Mouse (Mus musculus) erythroblast, embryonic 14.5 days (primary cell): ENCODE results near the gene Agmo. TPM values are rescaled to one million over a fixed set of nuclear protein-coding genes. Genes with fewer than 3 reads are reported as not detected.

Experiments
- H3K27me3 ChIP-seq: 2 replicates; pipeline ENCODE4 v1.6.1; 2012; ENCODE audit warnings: inconsistent platforms; ENCODE audit not compliant: control insufficient read depth
- H3K36me3 ChIP-seq: 2 replicates; pipeline ENCODE4 v1.6.1; 2012; ENCODE audit warnings: mild to moderate bottlenecking, inconsistent platforms; ENCODE audit not compliant: control insufficient read depth
- H3K4me1 ChIP-seq: 2 replicates; pipeline ENCODE4 v1.6.1; 2012; ENCODE audit warnings: inconsistent platforms; ENCODE audit not compliant: control insufficient read depth
- H3K4me3 ChIP-seq: replicated peaks from 2 replicates; pipeline ENCODE3; 2012; ENCODE audit warnings: moderate library complexity, mild to moderate bottlenecking, inconsistent platforms
- H3K9me3 ChIP-seq: 2 replicates; pipeline ENCODE4 v1.6.1; 2012; ENCODE audit warnings: low read length, inconsistent platforms, mixed read lengths; ENCODE audit not compliant: control insufficient read depth
- GATA1 ChIP-seq: IDR thresholded peaks from 2 replicates; pipeline ENCODE4 v1.6.1; 2012; ENCODE audit warnings: low read length, inconsistent platforms, mixed read lengths
- TAL1 ChIP-seq: IDR thresholded peaks from 3 replicates; pipeline ENCODE4 v1.6.1; 2012; ENCODE audit warnings: low read length, inconsistent platforms, mixed read lengths
- polyA plus RNA-seq: library from polyadenylated mRNA; stranded (reverse); fragments of >175 nt; gene quantifications from 2 replicates; pipeline ENCODE4 v1.2.3, GENCODE M21; 2012

Agmo gene
- polyA plus RNA-seq, 1 experiment = not detected

- Histone ChIP-seq H3K9me3 (peaks cover 2% of the 10 kb centered on the region; the same call in 1 of the 2 replicates), H3K4me1 (no peaks in the 10 kb centered on the region), H3K36me3 (no peaks in the 10 kb centered on the region), H3K27me3 (no peaks in the 10 kb centered on the region), H3K4me3 (no peak overlapping the region)
- TF ChIP-seq GATA1 (no peak), TAL1 (no peak)
Measured at GRCm38 (mm10) chr12:37565882-37566596, 324.6 kb downstream of the Agmo start.

- Histone ChIP-seq H3K27me3 (no peaks in the 10 kb centered on the region), H3K4me1 (no peaks in the 10 kb centered on the region), H3K36me3 (no peaks in the 10 kb centered on the region), H3K4me3 (no peak overlapping the region), H3K9me3 (peaks cover 6% of the 10 kb centered on the region; the same call in 1 of the 2 replicates)
- TF ChIP-seq TAL1 (no peak), GATA1 (no peak)
Measured at GRCm38 (mm10) chr12:37571922-37572321, 330.5 kb downstream of the Agmo start.

- H3K4me1 ChIP-seq = no peaks in the 10 kb centered on the region
- no peak overlapping the region for H3K4me3 ChIP-seq
- H3K9me3 ChIP-seq = no peaks in the 10 kb centered on the region
- TF ChIP-seq TAL1 (no peak), GATA1 (no peak)
- no peaks in the 10 kb centered on the region for H3K27me3 ChIP-seq
- no peaks in the 10 kb centered on the region for H3K36me3 ChIP-seq
Measured at GRCm38 (mm10) chr12:37582777-37583176, 341.3 kb downstream of the Agmo start.

- Histone ChIP-seq H3K9me3 (no peaks in the 10 kb centered on the region), H3K27me3 (no peaks in the 10 kb centered on the region), H3K36me3 (no peaks in the 10 kb centered on the region), H3K4me3 (no peak overlapping the region), H3K4me1 (no peaks in the 10 kb centered on the region)
- TF ChIP-seq TAL1 (no peak), GATA1 (no peak)
Measured at GRCm38 (mm10) chr12:37592853-37593252, 351.4 kb downstream of the Agmo start.

GRCm38 (mm10) chr12:37612837-37613236 is 371.4 kb downstream of the Agmo start:
- Histone ChIP-seq H3K4me3 (no peak overlapping the region), H3K36me3 (no peaks in the 10 kb centered on the region), H3K9me3 (no peaks in the 10 kb centered on the region), H3K27me3 (no peaks in the 10 kb centered on the region), H3K4me1 (no peaks in the 10 kb centered on the region)
- no peak for TF ChIP-seq TAL1
- TF ChIP-seq GATA1 = no peak

- Histone ChIP-seq H3K27me3 (no peaks in the 10 kb centered on the region), H3K9me3 (no peaks in the 10 kb centered on the region), H3K36me3 (no peaks in the 10 kb centered on the region), H3K4me3 (no peak overlapping the region), H3K4me1 (no peaks in the 10 kb centered on the region)
- no peak for TF ChIP-seq TAL1
- TF ChIP-seq GATA1 = no peak
Measured at GRCm38 (mm10) chr12:37614769-37615168, 373.3 kb downstream of the Agmo start.

GRCm38 (mm10) chr12:37624078-37624477 is 382.6 kb downstream of the Agmo start:
- no peak for TF ChIP-seq GATA1
- no peak for TF ChIP-seq TAL1
- H3K36me3 ChIP-seq = no peaks in the 10 kb centered on the region
- H3K4me3 ChIP-seq = no peak overlapping the region
- H3K9me3 ChIP-seq = peaks cover 2% of the 10 kb centered on the region; the same call in 1 of the 2 replicates
- H3K27me3 ChIP-seq = no peaks in the 10 kb centered on the region
- H3K4me1 ChIP-seq = no peaks in the 10 kb centered on the region

Other genes with a start within 250 kb of the Agmo start
- gene Meox2, start 133.1 kb upstream of the Agmo start, polyA plus RNA-seq = not detected in 2 replicates